Mouse (Mus musculus) liver, embryonic 18 days (tissue): ENCODE results near the gene Ttc16. TPM values are rescaled to one million over a fixed set of nuclear protein-coding genes. Genes with fewer than 3 reads are reported as not detected.

Source experiments
- polyA plus RNA-seq: library from polyadenylated mRNA; depleted of rRNA; stranded (reverse); fragments of >200 nt; gene quantifications from 2 replicates; pipeline ENCODE4 v1.2.3, GENCODE M21; 2012; rRNA removed

Ttc16 gene
- 0.10 and 0.14 TPM in 2 replicates for polyA plus RNA-seq

GRCm38 (mm10) chr2:32775359-32776074 lies at the start of gene Ttc16, which contains the start of gene Ptrh1:
Ttc16 (minus strand) TSS chr2:32775633.
Ptrh1 (plus strand) TSS chr2:32775786.

GRCm38 (mm10) chr2:32784048-32784681 lies 8.7 kb upstream of the Ttc16 start, which contains the start of gene Cfap157:
Cfap157 (minus strand) TSS chr2:32784428.

GRCm38 (mm10) chr2:32757056-32757845 lies 18.2 kb downstream of the Ttc16 start, which contains the start of gene Tor2a:
Tor2a (plus strand) TSS chr2:32757234.

GRCm38 (mm10) chr2:32740916-32741272 lies 34.5 kb downstream of the Ttc16 start, which contains the start of gene 6330409D20Rik:
6330409D20Rik (minus strand) TSS chr2:32741016.

GRCm38 (mm10) chr2:32720681-32721229 lies 54.7 kb downstream of the Ttc16 start, which contains the start of gene Sh2d3c:
Sh2d3c (plus strand) TSS chr2:32721055.

GRCm38 (mm10) chr2:32712934-32713817 lies 62.3 kb downstream of the Ttc16 start, which contains the start of gene Cdk9:
Cdk9 (minus strand) TSS chr2:32713076.

Other genes with a start within 250 kb of the Ttc16 start
- 3.1 and 3.4 TPM in 2 replicates for gene Fam102a, start 240.3 kb downstream of the Ttc16 start, polyA plus RNA-seq
- gene Dpm2, start 204.8 kb downstream of the Ttc16 start, polyA plus RNA-seq, result 45.1 and 48.7 TPM in 2 replicates
- gene Pip5kl1, start 200.8 kb downstream of the Ttc16 start, polyA plus RNA-seq, result 0.04 and 0.07 TPM in 2 replicates
- not detected in 2 replicates for gene 9430097D07Rik, start 199.9 kb downstream of the Ttc16 start, polyA plus RNA-seq
- 4.1 TPM in 2 replicates for gene St6galnac4, start 188.5 kb downstream of the Ttc16 start, polyA plus RNA-seq
- 24.2 and 25.0 TPM in 2 replicates for gene St6galnac6, start 175.9 kb downstream of the Ttc16 start, polyA plus RNA-seq
- gene Ak1, start 153.9 kb downstream of the Ttc16 start, polyA plus RNA-seq, result 0.37 and 0.62 TPM in 2 replicates
- gene Eng, start 129.0 kb downstream of the Ttc16 start, polyA plus RNA-seq, result 24.4 and 26.0 TPM in 2 replicates
- gene Fpgs, start 71.5 kb downstream of the Ttc16 start, polyA plus RNA-seq, result 140 and 142 TPM in 2 replicates
- gene Cdk9, start 62.6 kb downstream of the Ttc16 start, polyA plus RNA-seq, result 62.0 and 72.6 TPM in 2 replicates
- 12.4 and 13.9 TPM in 2 replicates for gene Sh2d3c, start 54.6 kb downstream of the Ttc16 start, polyA plus RNA-seq
- gene 6330409D20Rik, start 34.6 kb downstream of the Ttc16 start, polyA plus RNA-seq, result 0.06 TPM in 1 of 2 replicates, not detected in the other
- 26.5 and 28.5 TPM in 2 replicates for gene Tor2a, start 18.4 kb downstream of the Ttc16 start, polyA plus RNA-seq
- 1.2 and 1.4 TPM in 2 replicates for gene Ptrh1, start 153 bp upstream of the Ttc16 start, polyA plus RNA-seq
- not detected in 2 replicates for gene Cfap157, start 8.8 kb upstream of the Ttc16 start, polyA plus RNA-seq
- gene Stxbp1, start 71.6 kb upstream of the Ttc16 start, polyA plus RNA-seq, result 1.8 and 1.9 TPM in 2 replicates
- 16.2 and 16.6 TPM in 2 replicates for gene Fam129b, start 100.5 kb upstream of the Ttc16 start, polyA plus RNA-seq
- 636 and 711 TPM in 2 replicates for gene Rpl12, start 185.9 kb upstream of the Ttc16 start, polyA plus RNA-seq
- 2.3 and 3.1 TPM in 2 replicates for gene Lrsam1, start 186.0 kb upstream of the Ttc16 start, polyA plus RNA-seq
- 5.9 and 6.0 TPM in 2 replicates for gene Slc2a8, start 206.4 kb upstream of the Ttc16 start, polyA plus RNA-seq